Mouse (Mus musculus) heart, embryonic 14.5 days (tissue): ENCODE results near the gene Rhbg. TPM values are rescaled to one million over a fixed set of nuclear protein-coding genes. Genes with fewer than 3 reads are reported as not detected.
"Not testable (repeated sequence)": the region's sequence is repeated elsewhere in the genome, so short reads cannot be mapped to it uniquely, and the experiment has no call there.

Source experiments
- ATAC-seq: fragments of 200-750 bp; cut with Nextera tagmentation; 2 replicates; pipeline ENCODE4 v1.8.0; 2017; ENCODE audit warnings: low read depth, moderate TSS enrichment; ENCODE audit not compliant: insufficient number of reproducible peaks, insufficient read depth, low FRiP score
- H3K27ac ChIP-seq, 2 experiments: fragments of 200-500 bp in 1 of 2; fragments of 300-500 bp in 1 of 2; sonication (generic) in 1 of 2; replicated peaks in 1 of 2; 2 replicates each; pipeline ENCODE4 v1.5.1; 2012 to 2014; ENCODE audit warnings: low read depth in 2 of 2, low read length in 2 of 2, control low read depth in 1 of 2, mild to moderate bottlenecking in 1 of 2, mixed read lengths in 1 of 2; ENCODE audit not compliant: control insufficient read depth in 1 of 2, insufficient read depth in 1 of 2
- H3K27me3 ChIP-seq: fragments of 300-500 bp; sonication (generic); 2 replicates; pipeline ENCODE4 v1.6.1; 2014; ENCODE audit warnings: mild to moderate bottlenecking, low read length, control low read depth; ENCODE audit not compliant: control insufficient read depth, insufficient read depth
- H3K36me3 ChIP-seq: fragments of 300-500 bp; sonication (generic); 2 replicates; pipeline ENCODE4 v1.6.1; 2014; ENCODE audit warnings: mild to moderate bottlenecking, control low read depth, low read length, mixed read lengths; ENCODE audit not compliant: control insufficient read depth, insufficient read depth
- H3K4me1 ChIP-seq, 2 experiments: fragments of 200-500 bp in 1 of 2; fragments of 300-500 bp in 1 of 2; sonication (generic) in 1 of 2; 2 replicates each; pipeline ENCODE4 v1.6.1; 2012 to 2014; ENCODE audit warnings: low read length in 2 of 2, control low read depth in 1 of 2, mixed read lengths in 1 of 2; ENCODE audit not compliant: control insufficient read depth in 2 of 2, insufficient read depth in 2 of 2
- H3K4me2 ChIP-seq: fragments of 300-500 bp; sonication (generic); 2 replicates; pipeline ENCODE4 v1.6.1; 2014; ENCODE audit warnings: mild to moderate bottlenecking, low read length
- H3K4me3 ChIP-seq, 2 experiments: fragments of 200-500 bp in 1 of 2; fragments of 300-500 bp in 1 of 2; sonication (generic) in 1 of 2; 2 replicates each; pipeline ENCODE4 v1.5.1; 2012 to 2014; ENCODE audit warnings: low read length in 2 of 2, mild to moderate bottlenecking in 2 of 2, control low read depth in 1 of 2, low read depth in 1 of 2, moderate library complexity in 1 of 2; ENCODE audit not compliant: control insufficient read depth in 1 of 2, insufficient read depth in 1 of 2
- H3K9ac ChIP-seq: fragments of 300-500 bp; sonication (generic); 2 replicates; pipeline ENCODE4 v1.6.1; 2014; ENCODE audit warnings: mild to moderate bottlenecking, low read length
- H3K9me3 ChIP-seq: fragments of 300-500 bp; sonication (generic); 2 replicates; pipeline ENCODE4 v1.6.1; 2016; ENCODE audit warnings: low read length, control low read depth; ENCODE audit not compliant: control insufficient read depth
- WGBS: fragments of 180-500 bp; shearing (Covaris S2); extraction: QIAGEN DNeasy Blood & Tissue Kit; methylation state at CpG from one replicate; pipeline ENCODE4 v1.1.7; 2014; 5-methylcytosine and 5-hydroxymethylcytosine counted together
- polyA plus RNA-seq: library from polyadenylated mRNA; unstranded; fragments of >200 nt; fragmentation: Nextera tagmentation; extraction: Ambion mirVana; gene quantifications from 2 replicates; pipeline ENCODE4 v1.2.1, GENCODE M21; 2014

The Rhbg gene
- polyA plus RNA-seq, 1 experiment from 2014 or later = not detected

- not testable (repeated sequence) for H3K27me3 ChIP-seq, H3K9me3 ChIP-seq, ATAC-seq, H3K4me3 ChIP-seq, H3K4me2 ChIP-seq, H3K36me3 ChIP-seq, H3K4me1 ChIP-seq, H3K27ac ChIP-seq, H3K9ac ChIP-seq
- 69% methylated on average over 8 of the region's 10 CpGs for WGBS
These were observed 33.7 kb upstream of the Rhbg start for GRCm38 (mm10) chr3:88288133-88288713.

- no peaks in the 10 kb centered on the region for H3K9me3 ChIP-seq
- H3K4me2 ChIP-seq = no peak within 1 kb of the TSS
- H3K4me1 ChIP-seq = no peaks in the 10 kb centered on the region
- H3K27me3 ChIP-seq = no peaks in the 10 kb centered on the region
- ATAC-seq = no peak
- H3K9ac ChIP-seq = no peak within 1 kb of the TSS
- 88% methylated on average over 4 of the region's 4 CpGs for WGBS
- H3K27ac ChIP-seq = no peak within 1 kb of the TSS
- H3K4me3 ChIP-seq = no peak within 1 kb of the TSS
- H3K36me3 ChIP-seq = peaks cover 8% of the 10 kb centered on the region; the same call in 1 of the 2 replicates
These were observed 32.6 kb upstream of the Rhbg start, which contains the start of gene Gm38392 for GRCm38 (mm10) chr3:88287110-88287509. Gm38392 (minus strand) TSS chr3:88287210.

- not testable (repeated sequence) for H3K27me3 ChIP-seq, H3K4me3 ChIP-seq, H3K27ac ChIP-seq, H3K9me3 ChIP-seq, H3K9ac ChIP-seq, H3K4me1 ChIP-seq, H3K4me2 ChIP-seq, H3K36me3 ChIP-seq, ATAC-seq
- WGBS = no CpG with 5 or more reads among the region's 2 CpGs
These were observed 31.0 kb upstream of the Rhbg start for GRCm38 (mm10) chr3:88285565-88285895.

- not testable (repeated sequence) for H3K4me1 ChIP-seq, H3K9me3 ChIP-seq, H3K27ac ChIP-seq, H3K4me2 ChIP-seq, ATAC-seq, H3K4me3 ChIP-seq, H3K27me3 ChIP-seq, H3K9ac ChIP-seq, H3K36me3 ChIP-seq
- WGBS = 93% methylated on average over 14 of the region's 14 CpGs
These were observed 30.5 kb upstream of the Rhbg start for GRCm38 (mm10) chr3:88284815-88285564.

- H3K9ac ChIP-seq, H3K4me2 ChIP-seq, H3K9me3 ChIP-seq, H3K36me3 ChIP-seq, H3K4me1 ChIP-seq, H3K4me3 ChIP-seq, H3K27me3 ChIP-seq, H3K27ac ChIP-seq, ATAC-seq: not testable (repeated sequence)
- 60% methylated on average over 11 of the region's 11 CpGs for WGBS
These were observed 26.8 kb upstream of the Rhbg start for GRCm38 (mm10) chr3:88281141-88281916.

- 81% methylated on average over 2 of the region's 2 CpGs for WGBS
- H3K36me3 ChIP-seq = no peaks in the 10 kb centered on the region
- H3K4me2 ChIP-seq = no peak overlapping the region
- H3K4me1 ChIP-seq = no peaks in the 10 kb centered on the region
- no peak overlapping the region for H3K4me3 ChIP-seq
- H3K27ac ChIP-seq = no peak overlapping the region
- no peak for ATAC-seq
- H3K9me3 ChIP-seq = no peaks in the 10 kb centered on the region
- H3K27me3 ChIP-seq = no peaks in the 10 kb centered on the region
- H3K9ac ChIP-seq = no peak overlapping the region
These were observed 25.5 kb upstream of the Rhbg start for GRCm38 (mm10) chr3:88280035-88280434.

- no peaks in the 10 kb centered on the region for H3K36me3 ChIP-seq
- no peak overlapping the region for H3K9ac ChIP-seq
- WGBS = 33% methylated on average over 7 of the region's 7 CpGs
These were observed 22.1 kb upstream of the Rhbg start for GRCm38 (mm10) chr3:88276529-88277143.

More at GRCm38 (mm10) chr3:88276529-88277143, 22.1 kb upstream of the Rhbg start:
- Histone ChIP-seq H3K4me2 (no peak overlapping the region), H3K4me3 (no peak overlapping the region), H3K9me3 (no peaks in the 10 kb centered on the region), H3K4me1 (no peaks in the 10 kb centered on the region), H3K27me3 (no peaks in the 10 kb centered on the region), H3K27ac (no peak overlapping the region)
- ATAC-seq = no peak
